Mouse (Mus musculus) heart, adult 2 months (tissue): ENCODE data around the gene Adamtsl1. TPM values are rescaled to one million over a fixed set of nuclear protein-coding genes. Genes with fewer than 3 reads are reported as not detected.

Experiments used
- DNase-seq, 2 experiments: peaks; one replicate each; pipeline ENCODE4 v3.0.0; 2021
- H3K27ac ChIP-seq: fragments of 200-600 bp; 2 replicates; pipeline ENCODE4 v1.8.1; 2022
- H3K27me3 ChIP-seq: fragments of 200-500 bp; 2 replicates; pipeline ENCODE4 v1.6.1; 2012; ENCODE audit warnings: mild to moderate bottlenecking, low read length, inconsistent platforms, mixed read lengths; ENCODE audit not compliant: control insufficient read depth, insufficient read depth
- H3K36me3 ChIP-seq: fragments of 200-500 bp; 2 replicates; pipeline ENCODE4 v1.6.1; 2012; ENCODE audit warnings: low read length, inconsistent platforms; ENCODE audit not compliant: control insufficient read depth, insufficient read depth
- H3K4me1 ChIP-seq: fragments of 200-500 bp; 2 replicates; pipeline ENCODE4 v1.6.1; 2011; ENCODE audit warnings: low read length; ENCODE audit not compliant: control insufficient read depth, insufficient read depth
- H3K4me3 ChIP-seq: fragments of 200-600 bp; 2 replicates; pipeline ENCODE4 v1.8.1; 2022
- H3K79me2 ChIP-seq: fragments of 200-500 bp; replicated peaks from 2 replicates; pipeline ENCODE4 v1.6.1; 2012; ENCODE audit warnings: mild to moderate bottlenecking, inconsistent platforms, low read length, moderate library complexity, mixed read lengths; ENCODE audit not compliant: control insufficient read depth, insufficient read depth
- H3K9ac ChIP-seq: fragments of 200-500 bp; 2 replicates; pipeline ENCODE4 v1.6.1; 2012; ENCODE audit warnings: low read depth, mild to moderate bottlenecking, control low read depth, inconsistent platforms, low read length, mixed read lengths
- CTCF ChIP-seq: fragments of 200-600 bp; IDR thresholded peaks from 2 replicates; pipeline ENCODE4 v1.8.1; 2022; ENCODE audit warnings: antibody characterized with exemption, mild to moderate bottlenecking, moderate library complexity
- EP300 ChIP-seq: fragments of 200-500 bp; IDR thresholded peaks from 2 replicates; pipeline ENCODE4 v1.6.1; 2011; ENCODE audit warnings: low read depth, low read length, control low read depth; ENCODE audit not compliant: insufficient read depth
- POLR2A ChIP-seq: fragments of 200-500 bp; IDR thresholded peaks from 2 replicates; pipeline ENCODE4 v1.6.1; 2011; ENCODE audit warnings: mild to moderate bottlenecking, low read depth, low read length, control low read depth; ENCODE audit not compliant: insufficient read depth
- WGBS: fragments of 180-500 bp; shearing (Covaris S2); methylation state at CpG from one replicate; pipeline ENCODE4 v1.1.7; 2018; 5-methylcytosine and 5-hydroxymethylcytosine counted together
- intact Hi-C: fragments of 180-260 bp; cut with DNase I; formaldehyde crosslinking; loops from one replicate; pipeline ENCODE4 v1.15.1; 2025
- polyA plus RNA-seq: library from polyadenylated mRNA; depleted of rRNA; stranded (reverse); fragments of >200 nt; gene quantifications from 2 replicates; pipeline ENCODE4 v1.2.3, GENCODE M21; 2012
- total RNA-seq, 2 experiments: library from RNA; stranded (reverse); gene quantifications; 2 replicates each; pipeline ENCODE4 v1.2.3; 2021

Adamtsl1 gene
- total and polyA plus RNA-seq, 3 experiments, result 2.2 to 3.2 (median 2.4) TPM

GRCm38 (mm10) chr4:85837532-85837965 is 323.6 kb downstream of the Adamtsl1 start:
- WGBS, result 42% methylated on average over 5 of the region's 5 CpGs
- no peaks in the 10 kb centered on the region for H3K36me3 ChIP-seq
- DNase-seq, result no peak
- H3K27me3 ChIP-seq, result no peaks in the 10 kb centered on the region
- no peaks in the 10 kb centered on the region for H3K79me2 ChIP-seq
- TF ChIP-seq POLR2A (no peak), EP300 (no peak)
- no peaks in the 10 kb centered on the region for H3K4me1 ChIP-seq
- H3K4me3 ChIP-seq, result no peak overlapping the region
- no peak overlapping the region for H3K27ac ChIP-seq
- H3K9ac ChIP-seq, result no peak overlapping the region
- intact Hi-C loops, result no loop called here

GRCm38 (mm10) chr4:85838031-85838430 is 324.1 kb downstream of the Adamtsl1 start:
- WGBS, result 35% methylated on average over 5 of the region's 5 CpGs
- Histone ChIP-seq H3K27ac (no peak overlapping the region), H3K36me3 (no peaks in the 10 kb centered on the region), H3K27me3 (no peaks in the 10 kb centered on the region), H3K9ac (no peak overlapping the region), H3K4me3 (no peak overlapping the region), H3K79me2 (no peaks in the 10 kb centered on the region), H3K4me1 (no peaks in the 10 kb centered on the region)
- TF ChIP-seq POLR2A (no peak), CTCF (no peak), EP300 (no peak)
- intact Hi-C loops, result no loop called here
- DNase-seq, result no peak

- Histone ChIP-seq H3K4me1 (no peaks in the 10 kb centered on the region), H3K9ac (no peak overlapping the region), H3K36me3 (no peaks in the 10 kb centered on the region), H3K27me3 (no peaks in the 10 kb centered on the region), H3K79me2 (no peaks in the 10 kb centered on the region), H3K4me3 (no peak overlapping the region), H3K27ac (no peak overlapping the region)
- intact Hi-C loops, result no loop called here
- peak in 1 of 2 experiments; percentile 6 for DNase-seq
- TF ChIP-seq EP300, result no peak
- no peak for TF ChIP-seq POLR2A
- no peak for TF ChIP-seq CTCF
- WGBS, result 48% methylated on average over 9 of the region's 9 CpGs
Measured at GRCm38 (mm10) chr4:85842113-85842512, 328.1 kb downstream of the Adamtsl1 start.

GRCm38 (mm10) chr4:85844381-85844780 is 330.4 kb downstream of the Adamtsl1 start:
- DNase-seq, result no peak
- intact Hi-C loops, result no loop called here
- Histone ChIP-seq H3K9ac (no peak overlapping the region), H3K27ac (no peak overlapping the region), H3K36me3 (no peaks in the 10 kb centered on the region), H3K4me3 (no peak overlapping the region), H3K27me3 (no peaks in the 10 kb centered on the region), H3K4me1 (no peaks in the 10 kb centered on the region), H3K79me2 (no peaks in the 10 kb centered on the region)
- TF ChIP-seq CTCF (no peak), POLR2A (no peak), EP300 (no peak)

- H3K9ac ChIP-seq, result no peak overlapping the region
- no peaks in the 10 kb centered on the region for H3K27me3 ChIP-seq
- intact Hi-C loops, result no loop called here
- H3K79me2 ChIP-seq, result no peaks in the 10 kb centered on the region
- H3K4me1 ChIP-seq, result no peaks in the 10 kb centered on the region
- H3K36me3 ChIP-seq, result no peaks in the 10 kb centered on the region
- H3K4me3 ChIP-seq, result no peak overlapping the region
- 53% methylated on average over 7 of the region's 7 CpGs for WGBS
- DNase-seq, result no peak
- TF ChIP-seq EP300, result no peak
- TF ChIP-seq CTCF, result no peak
- TF ChIP-seq POLR2A, result no peak
- no peak overlapping the region for H3K27ac ChIP-seq
Measured at GRCm38 (mm10) chr4:85845931-85846330, 332.0 kb downstream of the Adamtsl1 start.

- no peak for DNase-seq
- Histone ChIP-seq H3K9ac (no peak overlapping the region), H3K36me3 (no peaks in the 10 kb centered on the region), H3K4me1 (no peaks in the 10 kb centered on the region), H3K4me3 (no peak overlapping the region), H3K27ac (no peak overlapping the region), H3K27me3 (no peaks in the 10 kb centered on the region), H3K79me2 (no peaks in the 10 kb centered on the region)
- 90% methylated on average over 7 of the region's 7 CpGs for WGBS
- intact Hi-C loops, result no loop called here
- TF ChIP-seq CTCF (no peak), POLR2A (no peak), EP300 (no peak)
Measured at GRCm38 (mm10) chr4:85853401-85853800, 339.4 kb downstream of the Adamtsl1 start.

- intact Hi-C loops, result no loop called here
- DNase-seq, result no peak
- TF ChIP-seq CTCF, result no peak
- no peak for TF ChIP-seq EP300
- no peaks in the 10 kb centered on the region for H3K27me3 ChIP-seq
- no peaks in the 10 kb centered on the region for H3K79me2 ChIP-seq
- H3K9ac ChIP-seq, result no peak overlapping the region
- H3K27ac ChIP-seq, result no peak overlapping the region
- H3K36me3 ChIP-seq, result no peaks in the 10 kb centered on the region
- WGBS, result 20% methylated on average over 8 of the region's 8 CpGs
- no peaks in the 10 kb centered on the region for H3K4me1 ChIP-seq
- no peak overlapping the region for H3K4me3 ChIP-seq
Measured at GRCm38 (mm10) chr4:85854507-85854906, 340.5 kb downstream of the Adamtsl1 start.
